Mouse (Mus musculus) layer of hippocampus, adult 18-20 months (tissue): ENCODE measurements around the gene Tagln2. TPM values are rescaled to one million over a fixed set of nuclear protein-coding genes. Genes with fewer than 3 reads are reported as not detected.

Experiments
- DNase-seq, 2 experiments: peaks; one replicate each; pipeline ENCODE4 v3.0.0; 2022; ENCODE audit warnings: low spot score in 2 of 2
- total RNA-seq, 2 experiments: library from RNA; stranded (reverse); gene quantifications; 2 replicates each; pipeline ENCODE4 v1.2.3; 2021

The Tagln2 gene
- total RNA-seq, 2 experiments from 2014 or later: 9.2 to 11.7 TPM

- no peak for DNase-seq
These were observed 25.3 kb downstream of the Tagln2 start for GRCm38 (mm10) chr1:172525027-172525764.

GRCm38 (mm10) chr1:172525971-172526370 lies 26.1 kb downstream of the Tagln2 start:
- no peak for DNase-seq

- DNase-seq: no peak
These were observed 26.7 kb downstream of the Tagln2 start for GRCm38 (mm10) chr1:172526380-172527081.

- DNase-seq: no peak
These were observed 27.6 kb downstream of the Tagln2 start for GRCm38 (mm10) chr1:172527431-172527830.

- DNase-seq: peak; percentile 60 to 89
These were observed 28.9 kb downstream of the Tagln2 start for GRCm38 (mm10) chr1:172528701-172529100.

GRCm38 (mm10) chr1:172530544-172531220 lies 30.8 kb downstream of the Tagln2 start:
- no peak for DNase-seq

GRCm38 (mm10) chr1:172532551-172532950 lies 32.7 kb downstream of the Tagln2 start:
- no peak for DNase-seq

GRCm38 (mm10) chr1:172535116-172535515 lies 35.3 kb downstream of the Tagln2 start:
- no peak for DNase-seq

- DNase-seq: no peak
These were observed 40.0 kb downstream of the Tagln2 start for GRCm38 (mm10) chr1:172539827-172540226.

GRCm38 (mm10) chr1:172540283-172540820 lies 40.5 kb downstream of the Tagln2 start:
- no peak for DNase-seq

- DNase-seq: no peak
These were observed 46.2 kb downstream of the Tagln2 start for GRCm38 (mm10) chr1:172546062-172546461.

GRCm38 (mm10) chr1:172548501-172548900 lies 48.7 kb downstream of the Tagln2 start:
- no peak for DNase-seq

- DNase-seq: no peak
These were observed 49.5 kb downstream of the Tagln2 start for GRCm38 (mm10) chr1:172549314-172549713.

- DNase-seq: no peak
These were observed 49.9 kb downstream of the Tagln2 start for GRCm38 (mm10) chr1:172549717-172550116.

- DNase-seq: peak in 1 of 2 experiments; percentile 26
These were observed 50.7 kb downstream of the Tagln2 start for GRCm38 (mm10) chr1:172550551-172550951.

- DNase-seq: no peak
These were observed 51.2 kb downstream of the Tagln2 start for GRCm38 (mm10) chr1:172551009-172551408.

GRCm38 (mm10) chr1:172552623-172553022 lies 52.8 kb downstream of the Tagln2 start:
- DNase-seq: no peak

GRCm38 (mm10) chr1:172555638-172556037 lies 55.8 kb downstream of the Tagln2 start, which contains the start of gene Vsig8:
Gene Vsig8 (plus strand): TSS chr1:172555938.
- DNase-seq: no peak
